Mouse (Mus musculus): ENCODE measurements around the gene Cd3d. TPM values are rescaled to one million over a fixed set of nuclear protein-coding genes. Genes with fewer than 3 reads are reported as not detected.

The Cd3d gene
- polyA plus RNA-seq, 1 experiment: 0.55 TPM

Other genes with a start within 250 kb of the Cd3d start
- gene Phldb1, start 246.6 kb upstream of the Cd3d start, polyA plus RNA-seq (2012; rRNA removed): 75.3 and 87.2 TPM in 2 replicates
- 64.2 and 77.2 TPM in 2 replicates for gene Arcn1, start 213.9 kb upstream of the Cd3d start, polyA plus RNA-seq (2012; rRNA removed)
- 82.5 and 94.1 TPM in 2 replicates for gene Ift46, start 213.9 kb upstream of the Cd3d start, polyA plus RNA-seq (2012; rRNA removed)
- gene Tmem25, start 182.5 kb upstream of the Cd3d start, polyA plus RNA-seq (2012; rRNA removed): 6.9 and 8.3 TPM in 2 replicates
- 3.5 and 4.1 TPM in 2 replicates for gene Ttc36, start 178.7 kb upstream of the Cd3d start, polyA plus RNA-seq (2012; rRNA removed)
- gene Kmt2a, start 100.5 kb upstream of the Cd3d start, polyA plus RNA-seq (2012; rRNA removed): 11.7 and 16.2 TPM in 2 replicates
- gene Atp5l, start 61.0 kb upstream of the Cd3d start, polyA plus RNA-seq (2012; rRNA removed): 679 and 839 TPM in 2 replicates
- gene Ube4a, start 16.2 kb upstream of the Cd3d start, polyA plus RNA-seq (2012; rRNA removed): 23.2 and 29.1 TPM in 2 replicates
- 1.5 and 1.8 TPM in 2 replicates for gene Cd3g, start 1.4 kb upstream of the Cd3d start, polyA plus RNA-seq (2012; rRNA removed)
- gene Cd3e, start 27.8 kb downstream of the Cd3d start, polyA plus RNA-seq (2012; rRNA removed): 0.94 and 0.98 TPM in 2 replicates
- gene Mpzl2, start 58.0 kb downstream of the Cd3d start, polyA plus RNA-seq (2012; rRNA removed): 53.5 and 62.3 TPM in 2 replicates
- 11.0 and 11.4 TPM in 2 replicates for gene Mpzl3, start 73.4 kb downstream of the Cd3d start, polyA plus RNA-seq (2012; rRNA removed)
- gene Jaml, start 97.4 kb downstream of the Cd3d start, polyA plus RNA-seq (2012; rRNA removed): 1.4 and 1.5 TPM in 2 replicates
- gene Scn2b, start 136.0 kb downstream of the Cd3d start, polyA plus RNA-seq (2012; rRNA removed): 0.33 and 0.44 TPM in 2 replicates
- gene Scn4b, start 156.6 kb downstream of the Cd3d start, polyA plus RNA-seq (2012; rRNA removed): 0.98 and 1.3 TPM in 2 replicates
- gene BC049352, start 200.2 kb downstream of the Cd3d start, polyA plus RNA-seq (2012; rRNA removed): 0.06 TPM in 2 replicates
- 5.6 and 5.9 TPM in 2 replicates for gene Tmprss4, start 222.3 kb downstream of the Cd3d start, polyA plus RNA-seq (2012; rRNA removed)